Mouse (Mus musculus): ENCODE data around the gene Cyp27a1. TPM values are rescaled to one million over a fixed set of nuclear protein-coding genes. Genes with fewer than 3 reads are reported as not detected.
A peak's percentile ranks its signal among the peaks of the same experiment; 100 is the strongest.

Gene Cyp27a1
- polyA plus RNA-seq, 1 experiment from 2014 or later = 2.4 TPM

DNA sequence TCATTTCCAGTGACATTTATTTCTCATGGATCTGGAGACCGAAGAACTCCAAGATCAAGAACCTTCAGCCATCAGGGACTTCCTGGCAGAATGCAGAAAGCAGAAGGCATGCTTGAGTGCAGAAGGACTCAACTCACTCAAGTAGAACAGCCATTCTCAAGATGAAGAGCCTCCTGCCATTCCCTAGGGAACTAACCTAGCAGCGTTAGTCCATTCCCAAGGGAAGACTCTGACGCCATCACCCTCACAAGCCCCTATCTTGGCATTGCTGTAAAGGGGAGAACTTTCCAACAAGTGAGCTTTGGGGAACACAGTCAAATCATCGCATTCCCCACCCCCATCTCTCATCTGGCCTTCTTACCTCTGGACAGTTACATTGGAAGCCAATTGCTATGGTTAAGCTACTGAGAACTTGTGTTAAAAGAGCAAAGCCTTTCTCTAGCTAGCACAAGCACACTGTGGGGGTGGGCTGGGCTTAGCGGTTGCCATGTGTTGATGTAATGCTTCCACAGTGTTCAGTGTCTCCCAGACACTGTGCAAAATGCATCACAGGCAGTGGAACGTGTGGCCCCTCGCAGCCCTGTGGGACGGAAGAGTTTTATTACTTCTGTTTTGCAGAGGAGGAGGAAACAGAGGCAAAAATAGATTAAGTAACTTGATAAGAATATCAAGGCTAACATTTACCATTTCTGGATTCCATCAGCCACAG is 40.0 kb downstream of the Cyp27a1 start:
- ATAC-seq (replicated peaks) = no peak
- Histone ChIP-seq H3K4me3 (no peak overlapping the region), H3K4me1 (peaks cover 4% of the 10 kb centered on the region; the same call in 1 of the 2 replicates), H3K27ac (no peak overlapping the region), H3K9ac (no peak overlapping the region), H3K36me3 (replicated peaks) (no peaks in the 10 kb centered on the region), H3K27me3 (replicated peaks) (no peaks in the 10 kb centered on the region; the same call in 1 of the 2 replicates), H3K9me3 (no peaks in the 10 kb centered on the region), H3K4me2 (no peak overlapping the region)
- 89% methylated on average over 8 of the region's 8 CpGs for WGBS

DNA sequence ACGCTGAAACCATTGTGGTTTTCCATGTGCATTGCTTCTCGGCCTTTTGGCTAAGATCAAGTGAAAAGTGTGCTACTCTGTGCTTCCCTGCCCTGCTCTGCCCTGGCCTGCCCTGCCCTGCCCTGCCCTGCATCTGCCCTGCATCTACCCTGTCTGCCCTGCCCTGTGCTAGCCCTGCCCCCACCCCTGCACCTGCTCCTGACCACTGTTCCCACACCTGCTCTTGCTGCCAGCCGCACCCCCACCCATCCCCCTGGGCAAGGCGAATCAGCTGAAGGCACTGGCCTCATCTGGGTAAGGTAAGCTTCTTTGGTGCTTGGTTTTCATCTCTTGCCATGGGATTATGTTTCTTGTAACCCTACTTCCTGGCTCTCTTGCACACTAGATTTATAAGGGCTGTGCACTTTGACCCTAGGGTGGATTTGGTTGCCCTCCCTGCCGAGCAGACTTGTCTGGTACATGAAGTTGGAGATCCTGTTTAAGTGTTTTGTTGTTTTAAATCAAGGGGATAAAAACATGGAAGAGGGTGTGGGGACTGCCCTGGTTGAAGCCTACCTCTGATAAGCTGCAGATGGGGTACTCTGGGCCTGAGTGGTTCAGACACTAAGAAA is 40.9 kb downstream of the Cyp27a1 start:
- no peak for ATAC-seq (replicated peaks)
- WGBS = 75% methylated on average over 5 of the region's 5 CpGs
- no peaks in the 10 kb centered on the region for H3K4me1 ChIP-seq

GRCm38 (mm10) chr1:74759773-74760172 is 46.4 kb downstream of the Cyp27a1 start:
- no peak overlapping the region for H3K9ac ChIP-seq
- H3K27ac ChIP-seq = no peak overlapping the region
- no peaks in the 10 kb centered on the region for H3K36me3 ChIP-seq (replicated peaks)
- no peaks in the 10 kb centered on the region for H3K9me3 ChIP-seq
- H3K27me3 ChIP-seq (replicated peaks) = peaks cover 3% of the 10 kb centered on the region; the same call in 1 of the 2 replicates
- H3K4me2 ChIP-seq = no peak overlapping the region
- H3K4me1 ChIP-seq = no peaks in the 10 kb centered on the region
- H3K4me3 ChIP-seq = no peak overlapping the region
- 30% methylated on average over 4 of the region's 4 CpGs for WGBS
- ATAC-seq (replicated peaks) = no peak

More for the DNA sequence above, 40.9 kb downstream of the Cyp27a1 start:
- Histone ChIP-seq H3K36me3 (replicated peaks) (no peaks in the 10 kb centered on the region), H3K4me3 (no peak overlapping the region), H3K4me2 (no peak overlapping the region), H3K9me3 (no peaks in the 10 kb centered on the region), H3K27ac (no peak overlapping the region), H3K9ac (no peak overlapping the region), H3K27me3 (replicated peaks) (no peaks in the 10 kb centered on the region; the same call in 1 of the 2 replicates)

GRCm38 (mm10) chr1:74763081-74763480 is 49.7 kb downstream of the Cyp27a1 start:
- H3K9me3 ChIP-seq = no peaks in the 10 kb centered on the region
- H3K9ac ChIP-seq = no peak overlapping the region
- H3K36me3 ChIP-seq (replicated peaks) = no peaks in the 10 kb centered on the region
- no peak for ATAC-seq (replicated peaks)
- H3K27ac ChIP-seq = no peak overlapping the region
- H3K4me2 ChIP-seq = no peak overlapping the region
- H3K4me1 ChIP-seq = no peaks in the 10 kb centered on the region
- 4% methylated on average over 6 of the region's 6 CpGs for WGBS
- peaks cover 12% of the 10 kb centered on the region for H3K27me3 ChIP-seq (replicated peaks)
- H3K4me3 ChIP-seq = no peak overlapping the region

- Histone ChIP-seq H3K4me2 (peak overlapping the region; percentile 94), H3K4me1 (peaks cover 33% of the 10 kb centered on the region), H3K36me3 (replicated peaks) (no peaks in the 10 kb centered on the region), H3K4me3 (peak overlapping the region; percentile 46), H3K9me3 (no peaks in the 10 kb centered on the region), H3K27ac (no peak overlapping the region), H3K27me3 (replicated peaks) (peaks cover 81% of the 10 kb centered on the region), H3K9ac (peak overlapping the region; percentile 43; the same call in 1 of the 2 replicates)
- no peak for ATAC-seq (replicated peaks)
- WGBS = under 1% methylated on average over 35 of the region's 35 CpGs
Measured at GRCm38 (mm10) chr1:74770727-74771466, 57.5 kb downstream of the Cyp27a1 start.

DNA sequence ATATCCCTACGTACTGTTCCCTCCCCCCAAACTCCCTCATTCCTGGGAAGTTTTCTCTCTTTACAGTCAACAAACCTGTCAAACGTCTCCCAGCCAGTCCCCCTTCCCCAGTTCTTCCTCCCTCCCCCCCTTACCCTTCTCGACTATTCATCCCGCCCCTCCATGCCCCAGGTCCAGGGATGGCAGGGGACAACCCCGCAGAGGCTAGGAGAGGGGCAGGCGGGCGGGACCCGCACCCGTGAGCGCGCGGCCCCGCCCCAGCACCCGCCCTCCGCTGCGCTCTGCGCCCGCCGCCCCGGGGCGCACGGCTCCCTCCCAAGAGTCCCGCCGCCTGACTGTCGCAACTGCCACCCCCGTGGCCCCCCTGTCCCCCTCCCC is 58.1 kb downstream of the Cyp27a1 start:
- no peak overlapping the region for H3K27ac ChIP-seq
- H3K4me1 ChIP-seq = peaks cover 33% of the 10 kb centered on the region
- WGBS = 1% methylated on average over 18 of the region's 26 CpGs
- H3K4me2 ChIP-seq = peak overlapping the region; percentile 94
- no peak for ATAC-seq (replicated peaks)
- no peaks in the 10 kb centered on the region for H3K9me3 ChIP-seq
- peak overlapping the region; percentile 46 for H3K4me3 ChIP-seq
- no peaks in the 10 kb centered on the region for H3K36me3 ChIP-seq (replicated peaks)
- peak overlapping the region; percentile 43; the same call in 1 of the 2 replicates for H3K9ac ChIP-seq
- H3K27me3 ChIP-seq (replicated peaks) = peaks cover 86% of the 10 kb centered on the region

DNA sequence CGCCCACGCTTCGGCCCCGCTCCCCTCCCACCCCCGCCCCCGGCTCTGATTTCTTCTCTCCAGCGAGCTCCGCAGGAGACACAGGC is 58.3 kb downstream of the Cyp27a1 start, which contains the start of gene Wnt6:
Wnt6 (plus strand) TSS at position 48 of the 86 bp plus-strand sequence.
- ATAC-seq (replicated peaks) = no peak
- Histone ChIP-seq H3K9ac (peak within 1 kb of the TSS; percentile 43), H3K9me3 (no peaks in the 10 kb centered on the region), H3K4me3 (peak within 1 kb of the TSS; percentile 46), H3K4me1 (peaks cover 33% of the 10 kb centered on the region), H3K4me2 (peak within 1 kb of the TSS; percentile 94), H3K27ac (no peak within 1 kb of the TSS), H3K36me3 (replicated peaks) (no peaks in the 10 kb centered on the region), H3K27me3 (replicated peaks) (peaks cover 86% of the 10 kb centered on the region)
- WGBS = 0% methylated on average over 1 of the region's 8 CpGs

DNA sequence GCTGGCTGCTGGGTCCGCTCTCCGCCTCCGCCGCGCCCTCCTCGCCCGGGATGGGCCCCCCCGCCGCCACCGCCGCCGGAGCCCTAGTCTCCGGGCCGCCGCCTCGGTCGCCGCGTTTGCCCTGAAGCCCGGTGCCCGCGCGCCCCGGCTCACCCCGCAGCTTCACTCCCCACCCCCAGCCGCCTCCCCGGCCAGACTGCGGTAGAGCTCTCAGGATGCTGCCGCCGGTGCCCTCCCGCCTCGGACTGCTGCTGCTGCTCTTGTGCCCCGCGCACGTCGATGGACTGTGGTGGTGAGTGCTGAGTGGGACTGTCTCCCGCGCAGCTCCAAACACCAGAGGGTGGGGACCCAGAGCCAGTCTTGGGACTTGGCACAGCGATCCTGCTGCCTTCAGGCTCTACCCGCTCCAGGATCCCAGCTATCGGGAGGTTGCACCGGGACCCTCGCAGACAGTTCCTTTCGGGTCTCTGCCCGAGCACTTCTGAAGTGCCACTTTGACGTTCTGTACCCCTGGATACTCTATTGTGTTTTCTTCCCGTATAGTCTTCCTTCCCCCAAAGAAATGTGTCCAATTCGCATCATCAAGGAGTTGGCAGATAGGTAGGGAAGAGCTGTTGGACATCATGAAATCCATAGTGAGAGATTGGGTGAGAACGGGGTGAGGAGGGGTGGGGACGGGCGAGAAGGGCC is 58.7 kb downstream of the Cyp27a1 start:
- Histone ChIP-seq H3K36me3 (replicated peaks) (no peaks in the 10 kb centered on the region), H3K4me1 (peaks cover 33% of the 10 kb centered on the region), H3K27ac (no peak overlapping the region), H3K9me3 (no peaks in the 10 kb centered on the region), H3K4me2 (peak overlapping the region; percentile 94), H3K27me3 (replicated peaks) (peaks cover 86% of the 10 kb centered on the region), H3K9ac (peak overlapping the region; percentile 43), H3K4me3 (peak overlapping the region; percentile 46)
- no peak for ATAC-seq (replicated peaks)
- WGBS = 1% methylated on average over 48 of the region's 51 CpGs

GRCm38 (mm10) chr1:74773136-74773535 is 59.8 kb downstream of the Cyp27a1 start:
- H3K4me1 ChIP-seq = peaks cover 33% of the 10 kb centered on the region
- peak overlapping the region; percentile 94 for H3K4me2 ChIP-seq
- peak; percentile 78 for ATAC-seq (replicated peaks)
- no peaks in the 10 kb centered on the region for H3K9me3 ChIP-seq
- under 1% methylated on average over 15 of the region's 15 CpGs for WGBS
- 0 out of 2 replicates have a peak overlapping the region, but pooled peaks have one; percentile 12 for H3K4me3 ChIP-seq
- H3K36me3 ChIP-seq (replicated peaks) = no peaks in the 10 kb centered on the region
- H3K27me3 ChIP-seq (replicated peaks) = peaks cover 82% of the 10 kb centered on the region
- H3K9ac ChIP-seq = no peak overlapping the region
- no peak overlapping the region for H3K27ac ChIP-seq

DNA sequence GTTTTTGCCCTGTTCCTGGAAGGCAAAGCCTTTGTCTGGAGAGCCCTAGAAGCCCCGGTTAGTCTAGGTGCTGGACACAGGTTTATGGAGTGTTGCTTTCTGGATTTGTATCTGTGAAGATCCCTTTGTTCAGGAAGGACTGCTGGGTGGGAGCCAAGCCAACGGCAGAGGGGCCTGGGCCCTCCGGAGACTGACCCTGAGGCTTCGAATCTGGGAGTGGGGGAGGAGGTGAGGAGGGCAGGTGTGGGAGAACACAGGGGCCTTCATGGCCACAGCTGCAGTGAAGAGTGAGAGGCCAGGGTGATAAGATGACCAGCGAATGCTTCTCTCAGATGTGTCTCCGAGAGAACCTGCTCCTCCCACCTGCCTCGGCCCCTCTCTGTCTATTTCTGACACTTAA is 60.7 kb downstream of the Cyp27a1 start:
- Histone ChIP-seq H3K36me3 (replicated peaks) (no peaks in the 10 kb centered on the region), H3K27me3 (replicated peaks) (peaks cover 81% of the 10 kb centered on the region), H3K4me2 (no peak overlapping the region), H3K4me3 (no peak overlapping the region), H3K27ac (no peak overlapping the region), H3K9ac (no peak overlapping the region), H3K9me3 (no peaks in the 10 kb centered on the region), H3K4me1 (peaks cover 33% of the 10 kb centered on the region)
- ATAC-seq (replicated peaks) = no peak
- 16% methylated on average over 7 of the region's 7 CpGs for WGBS

- Histone ChIP-seq H3K27me3 (replicated peaks) (peaks cover 75% of the 10 kb centered on the region), H3K9me3 (no peaks in the 10 kb centered on the region), H3K27ac (no peak overlapping the region), H3K36me3 (replicated peaks) (no peaks in the 10 kb centered on the region), H3K4me1 (peaks cover 24% of the 10 kb centered on the region), H3K4me3 (no peak overlapping the region), H3K9ac (no peak overlapping the region), H3K4me2 (no peak overlapping the region)
- 4% methylated on average over 5 of the region's 5 CpGs for WGBS
- no peak for ATAC-seq (replicated peaks)
Measured at GRCm38 (mm10) chr1:74775816-74776215, 62.4 kb downstream of the Cyp27a1 start.

GRCm38 (mm10) chr1:74778934-74779486 is 65.6 kb downstream of the Cyp27a1 start:
- no peaks in the 10 kb centered on the region for H3K36me3 ChIP-seq (replicated peaks)
- WGBS = 32% methylated on average over 3 of the region's 3 CpGs
- peaks cover 76% of the 10 kb centered on the region for H3K27me3 ChIP-seq (replicated peaks)
- H3K4me1 ChIP-seq = peaks cover 12% of the 10 kb centered on the region
- no peak overlapping the region for H3K9ac ChIP-seq
- H3K9me3 ChIP-seq = no peaks in the 10 kb centered on the region
- ATAC-seq (replicated peaks) = no peak
- H3K27ac ChIP-seq = no peak overlapping the region
- H3K4me2 ChIP-seq = no peak overlapping the region
- no peak overlapping the region for H3K4me3 ChIP-seq

Data from midbrain, embryonic 15.5 days (tissue).